Mouse (Mus musculus) ES-E14 (cell line): ENCODE results near the gene Doc2g. TPM values are rescaled to one million over a fixed set of nuclear protein-coding genes. Genes with fewer than 3 reads are reported as not detected.

Experiments used
- DNase-seq: peaks from one replicate; pipeline ENCODE4 v3.0.0-alpha.2; 2013; ENCODE audit warnings: low read depth, low spot score
- H3K27ac ChIP-seq: 2 replicates; pipeline ENCODE4 v1.5.1; 2012; ENCODE audit warnings: low read depth, mild to moderate bottlenecking, low read length, moderate library complexity, mixed read lengths; ENCODE audit not compliant: poor library complexity, insufficient read depth, severe bottlenecking
- H3K36me3 ChIP-seq: 2 replicates; pipeline ENCODE4 v1.6.1; 2012; ENCODE audit warnings: mild to moderate bottlenecking, low read length, moderate library complexity, mixed read lengths; ENCODE audit not compliant: control insufficient read depth, poor library complexity, insufficient read depth, severe bottlenecking
- H3K4me1 ChIP-seq, 2 experiments: fragments of 150-350 bp in 1 of 2; sonication (generic) in 1 of 2; 2 replicates each; pipeline ENCODE4 v1.6.1; 2012; ENCODE audit warnings: low read length in 2 of 2, mild to moderate bottlenecking in 1 of 2, mixed read lengths in 1 of 2; ENCODE audit not compliant: control insufficient read depth in 2 of 2, insufficient read depth in 2 of 2, poor library complexity in 1 of 2
- H3K4me3 ChIP-seq, 2 experiments: fragments of 150-350 bp in 1 of 2; sonication (generic) in 1 of 2; 2 replicates each; pipeline ENCODE4 v1.5.1; 2012; ENCODE audit warnings: low read length in 2 of 2, low read depth in 1 of 2, mild to moderate bottlenecking in 1 of 2, mixed read lengths in 1 of 2; ENCODE audit not compliant: insufficient read depth in 1 of 2, poor library complexity in 1 of 2, severe bottlenecking in 1 of 2
- H3K9ac ChIP-seq: 2 replicates; pipeline ENCODE4 v1.6.1; 2012; ENCODE audit warnings: low read depth, mild to moderate bottlenecking, low read length, mixed read lengths; ENCODE audit not compliant: poor library complexity, insufficient read depth, severe bottlenecking
- H3K9me3 ChIP-seq: fragments of 150-350 bp; sonication (generic); 2 replicates; pipeline ENCODE4 v1.6.1; 2012; ENCODE audit warnings: low read depth, mild to moderate bottlenecking, low read length; ENCODE audit not compliant: control insufficient read depth, insufficient read depth
- CHD2 ChIP-seq: IDR thresholded peaks from 2 replicates; pipeline ENCODE4 v1.6.1; 2014; ENCODE audit warnings: mild to moderate bottlenecking, low read depth, low read length, inconsistent platforms
- HCFC1 ChIP-seq: IDR thresholded peaks from 2 replicates; pipeline ENCODE4 v1.6.1; 2012; ENCODE audit warnings: low read length, inconsistent platforms, borderline replicate concordance; ENCODE audit not compliant: insufficient read depth
- MAFK ChIP-seq: IDR thresholded peaks from 2 replicates; pipeline ENCODE4 v1.6.1; 2014; ENCODE audit warnings: mild to moderate bottlenecking, low read depth, low read length, inconsistent platforms; ENCODE audit not compliant: insufficient read depth
- ZC3H11A ChIP-seq: IDR thresholded peaks from 2 replicates; pipeline ENCODE4 v1.6.1; 2012; ENCODE audit warnings: low read depth, mild to moderate bottlenecking, inconsistent platforms, low read length, borderline replicate concordance
- ZNF384 ChIP-seq: IDR thresholded peaks from 2 replicates; pipeline ENCODE4 v1.6.1; 2012; ENCODE audit warnings: low read depth, low read length, inconsistent platforms
- in situ Hi-C, 2 experiments: fragments of 600-800 bp; cut with MboI; formaldehyde crosslinking; loops; one replicate each; pipeline ENCODE4 v1.15.1; 2025; ENCODE audit warnings: low sequenced_read_pairs in 2 of 2, inconsistent platforms in 1 of 2; ENCODE audit not compliant: unreplicated experiment in 2 of 2
- total RNA-seq: library from RNA; depleted of rRNA; stranded (reverse); fragments of 300-350 nt; gene quantifications from 2 replicates; pipeline ENCODE4 v1.2.3, GENCODE M21; 2012

Gene Doc2g
- total RNA-seq, 1 experiment = 4.6 TPM

DNA sequence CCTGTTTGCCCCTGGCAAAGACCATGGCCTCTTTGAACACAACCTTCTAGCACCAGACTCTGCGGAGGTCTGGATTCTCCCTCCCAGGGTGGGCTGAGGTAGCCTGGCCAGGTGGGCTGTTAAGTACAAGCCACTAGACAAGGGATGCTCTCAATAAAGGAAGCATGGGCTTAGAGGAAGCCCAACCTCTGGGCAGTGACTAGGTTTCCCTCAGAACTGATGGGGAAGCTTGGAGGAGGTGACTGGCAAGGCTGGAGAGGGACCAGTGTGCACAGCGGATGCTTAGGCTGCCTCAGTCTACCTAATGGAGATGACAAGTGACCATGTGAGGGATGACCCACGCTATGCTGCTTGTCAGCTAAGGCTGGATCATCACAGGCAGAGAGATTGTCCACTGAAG is 11.1 kb upstream of the Doc2g start:
- Histone ChIP-seq H3K36me3 (no peaks in the 10 kb centered on the region), H3K4me1 (peaks cover 0 to 9% of the 10 kb centered on the region in 2 experiments; a peak in 1 of 4 replicates), H3K9ac (no peak overlapping the region), H3K27ac (no peak overlapping the region), H3K4me3 (no peak overlapping the region), H3K9me3 (no peaks in the 10 kb centered on the region)
- no peak for DNase-seq
- TF ChIP-seq ZC3H11A (no peak), HCFC1 (no peak), CHD2 (no peak), ZNF384 (no peak), MAFK (no peak)
- in situ Hi-C loops = no loop called here

DNA sequence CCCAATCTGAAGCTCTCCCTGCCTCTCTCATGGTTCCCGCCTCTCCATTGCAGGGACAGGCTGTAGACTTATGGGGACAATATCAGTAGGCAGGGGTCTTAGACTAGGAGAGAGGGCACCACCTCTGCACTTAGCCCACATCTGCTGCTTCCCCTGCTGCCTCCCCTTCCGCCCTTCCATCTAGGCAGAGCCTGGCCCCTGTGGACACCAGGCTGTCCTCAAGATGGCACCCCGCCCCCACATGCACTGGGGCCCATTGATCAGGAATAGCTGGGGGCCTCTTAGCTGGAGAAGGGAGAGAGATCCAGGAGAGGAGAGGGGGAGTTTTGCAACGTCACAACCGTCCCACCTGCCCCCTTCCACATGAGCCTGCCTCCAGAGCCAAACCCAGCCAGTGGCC is 10.7 kb upstream of the Doc2g start, which contains the start of gene Tbx10:
Gene Tbx10 (plus strand): TSS at position 337 of the 400 bp plus-strand sequence.
- no peak within 1 kb of the TSS for H3K9ac ChIP-seq

DNA sequence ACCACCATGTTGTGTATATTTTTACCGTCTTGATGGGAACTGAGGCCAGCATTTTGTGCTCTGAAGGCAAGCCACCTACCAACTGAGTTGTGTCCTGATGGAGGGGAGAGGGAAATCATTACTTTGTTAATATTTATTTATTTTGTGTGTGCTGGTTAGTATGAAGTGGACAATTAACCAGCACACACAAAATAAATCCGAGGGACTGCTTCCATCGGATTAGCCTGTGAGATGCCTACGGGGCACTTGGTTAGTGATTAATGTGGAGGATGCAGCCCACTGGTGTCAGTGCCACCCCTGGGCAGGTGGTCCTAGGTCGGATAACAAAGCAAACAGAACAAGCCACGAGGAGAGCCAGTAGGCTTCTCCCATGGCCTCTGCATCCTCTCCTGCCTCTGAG is 8.2 kb upstream of the Doc2g start:
- Histone ChIP-seq H3K36me3 (no peaks in the 10 kb centered on the region), H3K27ac (no peak overlapping the region), H3K9ac (no peak overlapping the region), H3K4me1 (peaks cover 0 to 5% of the 10 kb centered on the region in 2 experiments; a peak in 1 of 4 replicates), H3K9me3 (no peaks in the 10 kb centered on the region), H3K4me3 (no peak overlapping the region)
- in situ Hi-C loops = no loop called here
- TF ChIP-seq HCFC1 = no peak
- TF ChIP-seq ZC3H11A = no peak
- no peak for TF ChIP-seq MAFK
- no peak for TF ChIP-seq CHD2
- no peak for TF ChIP-seq ZNF384
- no peak for DNase-seq

More for the DNA sequence above, 10.7 kb upstream of the Doc2g start, which contains the start of gene Tbx10:
- Histone ChIP-seq H3K36me3 (no peaks in the 10 kb centered on the region), H3K4me1 (peaks cover 0 to 9% of the 10 kb centered on the region in 2 experiments; a peak in 1 of 4 replicates), H3K27ac (no peak within 1 kb of the TSS), H3K9me3 (no peaks in the 10 kb centered on the region), H3K4me3 (no peak within 1 kb of the TSS)
- no peak for TF ChIP-seq MAFK
- TF ChIP-seq CHD2 = no peak
- TF ChIP-seq HCFC1 = no peak
- no peak for TF ChIP-seq ZC3H11A
- no peak for TF ChIP-seq ZNF384
- in situ Hi-C loops = no loop called here
- no peak for DNase-seq

- no peak overlapping the region for H3K27ac ChIP-seq
- TF ChIP-seq MAFK = no peak
- H3K36me3 ChIP-seq = no peaks in the 10 kb centered on the region
- H3K4me1 ChIP-seq = peaks cover 0 to 5% of the 10 kb centered on the region in 2 experiments; a peak in 1 of 4 replicates
- no peak overlapping the region for H3K4me3 ChIP-seq
- no peak overlapping the region for H3K9ac ChIP-seq
- in situ Hi-C loops = no loop called here
- no peak for DNase-seq
- H3K9me3 ChIP-seq = no peaks in the 10 kb centered on the region
Measured at GRCm38 (mm10) chr19:3995505-3995904, 7.6 kb upstream of the Doc2g start.

GRCm38 (mm10) chr19:3996106-3996505 is 7.0 kb upstream of the Doc2g start:
- TF ChIP-seq CHD2 (no peak), HCFC1 (no peak), ZNF384 (no peak), ZC3H11A (no peak), MAFK (no peak)
- no peaks in the 10 kb centered on the region for H3K9me3 ChIP-seq
- H3K4me3 ChIP-seq = no peak overlapping the region
- H3K9ac ChIP-seq = no peak overlapping the region
- H3K36me3 ChIP-seq = no peaks in the 10 kb centered on the region
- H3K27ac ChIP-seq = no peak overlapping the region
- H3K4me1 ChIP-seq = peaks cover 0 to 5% of the 10 kb centered on the region in 2 experiments; a peak in 2 of 4 replicates
- DNase-seq = no peak
- in situ Hi-C loops = no loop called here
